Mouse (Mus musculus) frontal cortex, postnatal 14 days (tissue): ENCODE data around the gene Napsa.
A peak's percentile ranks its signal among the peaks of the same experiment; 100 is the strongest.

Experiments
- DNase-seq, 2 experiments: peaks; one replicate each; pipeline ENCODE4 v3.0.0; 2022; ENCODE audit warnings: low spot score in 2 of 2

Napsa gene

GRCm38 (mm10) chr7:44572213-44572701 is at the start of gene Napsa:
TSS of gene Napsa (plus strand) at chr7:44572380.
- no peak for DNase-seq

- no peak for DNase-seq
These were observed 49.1 kb upstream of the Napsa start for GRCm38 (mm10) chr7:44523056-44523455.

GRCm38 (mm10) chr7:44524502-44524901 is 47.7 kb upstream of the Napsa start, which contains the start of gene Mybpc2:
TSS of gene Mybpc2 (minus strand) at chr7:44524656.
- no peak for DNase-seq

GRCm38 (mm10) chr7:44525126-44525832 is 46.9 kb upstream of the Napsa start:
- DNase-seq = no peak

GRCm38 (mm10) chr7:44526414-44527154 is 45.6 kb upstream of the Napsa start:
- no peak for DNase-seq

GRCm38 (mm10) chr7:44527483-44528398 is 44.4 kb upstream of the Napsa start:
- DNase-seq = peak in 1 of 2 experiments; percentile 60

- no peak for DNase-seq
These were observed 42.7 kb upstream of the Napsa start for GRCm38 (mm10) chr7:44529518-44529917.

- no peak for DNase-seq
These were observed 41.7 kb upstream of the Napsa start for GRCm38 (mm10) chr7:44530507-44530906.

GRCm38 (mm10) chr7:44531207-44531606 is 41.0 kb upstream of the Napsa start:
- no peak for DNase-seq

- DNase-seq = no peak
These were observed 40.0 kb upstream of the Napsa start, which contains the start of gene Spib for GRCm38 (mm10) chr7:44531946-44532732. TSS of gene Spib (minus strand) at chr7:44532071.

GRCm38 (mm10) chr7:44532918-44533745 is 39.0 kb upstream of the Napsa start:
- no peak for DNase-seq

- DNase-seq = no peak
These were observed 38.5 kb upstream of the Napsa start for GRCm38 (mm10) chr7:44533746-44534045.

GRCm38 (mm10) chr7:44534242-44534641 is 37.9 kb upstream of the Napsa start:
- no peak for DNase-seq

GRCm38 (mm10) chr7:44534656-44535441 is 37.3 kb upstream of the Napsa start:
- no peak for DNase-seq

- no peak for DNase-seq
These were observed 36.3 kb upstream of the Napsa start for GRCm38 (mm10) chr7:44535657-44536589.

GRCm38 (mm10) chr7:44536590-44536968 is 35.6 kb upstream of the Napsa start:
- DNase-seq = no peak

- no peak for DNase-seq
These were observed 35.2 kb upstream of the Napsa start for GRCm38 (mm10) chr7:44537009-44537408.

- DNase-seq = no peak
These were observed 34.7 kb upstream of the Napsa start for GRCm38 (mm10) chr7:44537496-44537895.
